Mouse (Mus musculus) ovary, adult 10 weeks (tissue): ENCODE data around the gene Dpagt1. TPM values are rescaled to one million over a fixed set of nuclear protein-coding genes. Genes with fewer than 3 reads are reported as not detected.

ENCODE experiments used
- polyA plus RNA-seq: library from polyadenylated mRNA; stranded (reverse); fragments of 350-450 nt; fragmentation: Illumina TruSeq; extraction: RNeasy Lipid Tissue Mini Kit (QIAGEN cat#74804); gene quantifications from one replicate; pipeline ENCODE4 v1.2.3, GENCODE M21; 2014

Gene Dpagt1
- polyA plus RNA-seq: 11.4 TPM

GRCm38 (mm10) chr9:44325768-44326370 lies at the start of gene Dpagt1:
Dpagt1 (plus strand) TSS chr9:44326019.

GRCm38 (mm10) chr9:44288076-44288958 lies 37.5 kb upstream of the Dpagt1 start, which contains the start of gene Abcg4:
Abcg4 (minus strand) TSS chr9:44288615.

GRCm38 (mm10) chr9:44305466-44306079 lies 20.2 kb upstream of the Dpagt1 start, which contains the start of gene Hinfp:
Hinfp (minus strand) TSS chr9:44305671.

GRCm38 (mm10) chr9:44319887-44320798 lies 5.7 kb upstream of the Dpagt1 start, which contains the start of gene C2cd2l:
C2cd2l (minus strand) TSS chr9:44320285.

GRCm38 (mm10) chr9:44334396-44335330 lies 8.8 kb downstream of the Dpagt1 start, which contains the start of gene H2afx:
H2afx (plus strand) TSS chr9:44334694.

GRCm38 (mm10) chr9:44343781-44344421 lies 18.1 kb downstream of the Dpagt1 start, which contains the start of gene Hmbs:
Hmbs (minus strand) TSS chr9:44344228.

GRCm38 (mm10) chr9:44361190-44361917 lies 35.5 kb downstream of the Dpagt1 start, which contains the start of gene Vps11:
Vps11 (minus strand) TSS chr9:44361670.

GRCm38 (mm10) chr9:44379054-44379834 lies 53.4 kb downstream of the Dpagt1 start, which contains the start of gene Hyou1:
Hyou1 (plus strand) TSS chr9:44379490.

Other genes with a start within 250 kb of the Dpagt1 start
- gene Mfrp, start 224.3 kb upstream of the Dpagt1 start, polyA plus RNA-seq: not detected
- not detected for gene C1qtnf5, start 218.8 kb upstream of the Dpagt1 start, polyA plus RNA-seq
- 0.43 TPM for gene Gm49380, start 212.5 kb upstream of the Dpagt1 start, polyA plus RNA-seq
- 1.1 TPM for gene Rnf26, start 212.5 kb upstream of the Dpagt1 start, polyA plus RNA-seq
- 23.9 TPM for gene Mcam, start 191.6 kb upstream of the Dpagt1 start, polyA plus RNA-seq
- gene Cbl, start 92.0 kb upstream of the Dpagt1 start, polyA plus RNA-seq: 36.8 TPM
- 4.9 TPM for gene Ccdc153, start 85.3 kb upstream of the Dpagt1 start, polyA plus RNA-seq
- not detected for gene Pdzd3, start 74.5 kb upstream of the Dpagt1 start, polyA plus RNA-seq
- gene Nlrx1, start 57.4 kb upstream of the Dpagt1 start, polyA plus RNA-seq: not detected
- gene Abcg4, start 37.4 kb upstream of the Dpagt1 start, polyA plus RNA-seq: 0.14 TPM
- 15.0 TPM for gene Hinfp, start 20.3 kb upstream of the Dpagt1 start, polyA plus RNA-seq
- 0.63 TPM for gene C2cd2l, start 5.7 kb upstream of the Dpagt1 start, polyA plus RNA-seq
- gene H2afx, start 8.7 kb downstream of the Dpagt1 start, polyA plus RNA-seq: 9.2 TPM
- 26.6 TPM for gene Hmbs, start 18.2 kb downstream of the Dpagt1 start, polyA plus RNA-seq
- 11.1 TPM for gene Vps11, start 35.7 kb downstream of the Dpagt1 start, polyA plus RNA-seq
- gene Hyou1, start 53.5 kb downstream of the Dpagt1 start, polyA plus RNA-seq: 22.1 TPM
- gene Slc37a4, start 70.8 kb downstream of the Dpagt1 start, polyA plus RNA-seq: 1.4 TPM
- gene Rps25, start 81.1 kb downstream of the Dpagt1 start, polyA plus RNA-seq: 968 TPM
- gene Trappc4, start 81.6 kb downstream of the Dpagt1 start, polyA plus RNA-seq: 28.7 TPM
- gene Ccdc84, start 92.5 kb downstream of the Dpagt1 start, polyA plus RNA-seq: 4.1 TPM
- 0.54 TPM for gene Foxr1, start 115.1 kb downstream of the Dpagt1 start, polyA plus RNA-seq
- gene Upk2, start 129.0 kb downstream of the Dpagt1 start, polyA plus RNA-seq: not detected
- gene Bcl9l, start 156.8 kb downstream of the Dpagt1 start, polyA plus RNA-seq: 2.6 TPM
- not detected for gene Cxcr5, start 235.9 kb downstream of the Dpagt1 start, polyA plus RNA-seq